In genomic region chr4:95389647-95390046, GRCm38 (mm10) we compare ENCODE assay signal across 8 mouse cellular contexts.
DNase-seq lines count a peak whose midpoint lies in the region; ATAC-seq lines count a peak whose summit lies in the region.

No protein-coding gene starts in this region.

- no peak for ATAC-seq in heart, embryonic 12.5 days (ENCODE audit: insufficient number of reproducible peaks, low FRiP score)
- ATAC-seq in embryonic facial prominence, embryonic 13.5 days (ENCODE audit: insufficient number of reproducible peaks, insufficient read depth, low FRiP score, low TSS enrichment, low read depth), result peak; percentile 37; the same call in 1 of the 2 replicates
- ATAC-seq in frontal cortex, adult (ENCODE audit: low TSS enrichment), result no peak

- H3K4me2 ChIP-seq in heart, embryonic 12.5 days, result no peak overlapping the region
- H3K4me2 ChIP-seq in embryonic facial prominence, embryonic 13.5 days, result no peak overlapping the region

- intact Hi-C loops in left cerebral cortex, postnatal 14 days (cut with DNase I), result no loop called here

- H3K27me3 ChIP-seq in heart, embryonic 12.5 days (replicated peaks), result no peaks in the 10 kb centered on the region
- no peaks in the 10 kb centered on the region for H3K27me3 ChIP-seq in embryonic facial prominence, embryonic 13.5 days

- peaks cover 33% of the 10 kb centered on the region for H3K4me1 ChIP-seq in heart, embryonic 12.5 days (replicated peaks)
- H3K4me1 ChIP-seq in embryonic facial prominence, embryonic 13.5 days, result peaks cover 25% of the 10 kb centered on the region

- H3K36me3 ChIP-seq in heart, embryonic 12.5 days, result no peaks in the 10 kb centered on the region
- no peaks in the 10 kb centered on the region for H3K36me3 ChIP-seq in embryonic facial prominence, embryonic 13.5 days

- H3K27ac ChIP-seq in heart, embryonic 12.5 days (ENCODE audit: poor library complexity, severe bottlenecking), result no peak overlapping the region
- H3K27ac ChIP-seq in embryonic facial prominence, embryonic 13.5 days, result peak overlapping the region; percentile 16; the same call in 1 of the 2 replicates

- WGBS in heart, embryonic 12.5 days, result 25% methylated on average over 2 of the region's 2 CpGs
- WGBS in embryonic facial prominence, embryonic 13.5 days, result 8% methylated on average over 2 of the region's 2 CpGs

- H3K9me3 ChIP-seq in heart, embryonic 12.5 days (replicated peaks), result no peaks in the 10 kb centered on the region
- H3K9me3 ChIP-seq in embryonic facial prominence, embryonic 13.5 days, result no peaks in the 10 kb centered on the region

- no peak overlapping the region for H3K9ac ChIP-seq in heart, embryonic 12.5 days
- H3K9ac ChIP-seq in embryonic facial prominence, embryonic 13.5 days, result no peak overlapping the region

- no peak overlapping the region for H3K4me3 ChIP-seq in heart, embryonic 12.5 days
- no peak overlapping the region for H3K4me3 ChIP-seq in embryonic facial prominence, embryonic 13.5 days

- DNase-seq in heart, adult 11 months, result peak; percentile 94
- peak; percentile 63 for DNase-seq in kidney, adult 9 months
- DNase-seq in lung, postnatal 36 days, result peak; percentile 65
- no peak for DNase-seq in left cerebral cortex, postnatal 14 days (ENCODE audit: low spot score in 2 of 2)
- no peak for DNase-seq in spleen, postnatal 4 days (ENCODE audit: low spot score in 2 of 2)

Comparison
In these comparisons a context has a peak if more than half of its experiments do, and no peak if none do; other contexts are left out.
1. DNase-seq: peak in heart, adult 11 months (single experiment), kidney, adult 9 months (single experiment) and lung, postnatal 36 days (single experiment); none in left cerebral cortex, postnatal 14 days (0 of 2) and spleen, postnatal 4 days (0 of 2).